Mouse (Mus musculus): ENCODE results near the gene Cc2d2b. TPM values are rescaled to one million over a fixed set of nuclear protein-coding genes. Genes with fewer than 3 reads are reported as not detected.

The Cc2d2b gene
- under 1 TPM in 1 of 2 experiments, not detected in 1; 0.45 TPM for total RNA-seq (2021)
- long read RNA-seq, experiment 1, result 0 reads
- long read RNA-seq, experiment 2, result 0 reads

DNA sequence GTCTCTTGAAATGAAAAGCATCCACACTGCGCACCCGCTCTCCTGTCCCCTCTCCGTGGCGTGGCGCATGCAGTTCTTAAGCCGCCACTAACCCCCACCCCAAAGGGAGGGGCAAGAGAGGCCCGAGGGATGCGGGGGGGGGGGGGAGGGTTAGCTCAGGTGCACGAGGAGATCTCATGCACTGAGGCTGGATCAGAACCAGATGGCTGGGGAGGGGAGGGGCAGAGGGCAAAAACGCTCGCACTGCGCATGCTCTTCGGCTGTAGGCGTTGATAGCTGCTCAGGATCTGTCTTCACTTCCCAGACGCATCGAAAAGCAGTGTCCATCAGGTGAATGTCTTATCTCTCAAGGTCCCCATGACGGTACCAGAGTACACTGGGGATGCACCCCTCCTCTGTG lies at the start of gene Cc2d2b:
Gene Cc2d2b (plus strand): TSS at position 195 of the 400 bp plus-strand sequence.
- no peak for DNase-seq (ENCODE audit: low spot score in 2 of 2)

DNA sequence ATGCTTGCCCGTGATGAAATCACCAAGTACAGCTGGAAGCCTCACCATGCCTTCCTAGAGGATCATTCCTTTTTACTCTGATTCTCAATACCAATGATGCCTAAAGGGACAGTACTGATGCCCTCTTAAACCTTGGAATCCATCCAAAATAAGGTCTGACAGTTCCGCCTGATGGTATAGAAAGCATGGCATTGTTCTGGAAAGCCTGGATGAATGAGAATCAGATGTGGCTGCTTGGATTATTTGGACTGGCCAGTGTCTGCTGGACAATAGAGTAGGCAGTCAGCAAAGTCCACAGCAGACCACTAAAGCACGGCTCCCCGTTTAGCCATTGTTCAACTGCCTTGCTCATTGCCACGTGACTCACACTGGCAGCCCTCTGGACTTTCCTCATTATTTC lies 48.7 kb upstream of the Cc2d2b start:
- no peak for DNase-seq (ENCODE audit: low spot score in 2 of 2)

DNA sequence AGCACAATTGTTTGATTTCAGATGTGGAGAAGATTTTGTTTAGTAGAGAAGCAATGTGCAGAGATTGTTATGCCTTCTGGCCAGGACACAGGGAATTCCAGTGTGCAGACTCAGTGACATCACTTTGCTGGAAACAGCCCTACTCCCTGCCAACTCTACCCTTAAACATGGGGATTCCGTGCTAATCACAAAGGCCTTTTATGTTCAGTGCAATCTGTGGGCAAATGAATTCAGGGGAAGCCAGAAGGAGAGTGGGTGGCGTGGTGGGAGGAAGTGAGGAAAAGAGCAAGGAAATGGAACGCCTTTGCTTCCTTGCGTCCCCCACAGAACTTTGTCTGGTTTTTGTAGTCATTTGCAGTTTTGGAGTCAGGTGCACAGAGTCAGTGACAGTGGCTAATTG lies 46.1 kb upstream of the Cc2d2b start:
- no peak for DNase-seq (ENCODE audit: low spot score in 2 of 2)

DNA sequence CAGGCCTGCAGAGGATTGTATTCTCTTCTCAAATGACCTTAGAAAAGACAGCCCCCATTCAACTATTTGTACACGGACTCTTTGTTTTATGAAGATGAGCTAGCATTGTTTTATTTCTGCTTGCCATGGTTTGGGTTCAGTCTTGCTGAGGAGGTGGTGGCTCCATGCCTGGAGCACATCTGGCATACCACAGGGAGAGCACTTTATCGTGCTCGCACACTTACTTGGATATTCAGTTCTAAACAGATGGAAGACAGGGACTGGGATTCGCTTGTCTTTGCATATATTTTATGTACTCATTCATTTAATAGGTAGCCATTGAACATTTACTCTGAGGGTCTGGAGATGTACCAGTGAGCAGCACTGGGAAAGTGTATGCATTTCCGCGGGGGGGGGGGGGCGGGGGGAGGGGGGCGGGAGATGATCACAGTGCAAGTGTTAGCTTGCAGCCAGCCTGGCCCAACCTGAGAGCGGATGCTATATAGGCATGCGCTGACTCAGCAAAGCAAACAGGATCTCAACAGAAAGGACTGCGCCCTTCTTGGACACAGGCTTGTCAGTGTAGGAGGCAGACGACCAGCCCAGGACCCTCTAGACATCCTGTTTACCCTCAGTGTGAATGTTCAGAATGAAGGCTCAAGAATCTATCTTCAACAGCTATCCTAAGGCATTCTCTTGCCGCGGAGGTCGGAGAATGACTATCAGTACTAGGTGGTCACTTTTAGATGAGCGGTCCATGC lies 35.5 kb upstream of the Cc2d2b start:
- no peak for DNase-seq (ENCODE audit: low spot score in 2 of 2)

DNA sequence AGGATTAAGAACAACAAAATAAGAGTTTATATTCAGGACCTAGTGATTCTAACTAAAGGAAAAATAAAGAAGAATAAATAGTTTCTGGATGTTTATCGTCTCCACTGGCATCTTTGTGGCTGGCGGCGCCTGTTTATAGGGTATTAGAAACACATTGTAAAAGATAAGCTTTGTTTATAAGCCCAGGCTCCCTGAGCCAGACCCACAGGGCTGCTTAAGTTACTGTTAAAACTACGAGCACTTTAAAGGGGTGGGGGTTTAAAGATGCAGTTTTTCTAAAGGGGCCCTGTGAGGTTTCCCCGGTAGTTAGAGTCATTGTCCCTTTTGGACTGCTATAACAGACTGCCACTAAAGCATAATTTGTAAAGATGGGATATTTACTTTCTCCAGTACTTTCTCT lies 33.9 kb upstream of the Cc2d2b start:
- no peak for DNase-seq (ENCODE audit: low spot score in 2 of 2)

DNA sequence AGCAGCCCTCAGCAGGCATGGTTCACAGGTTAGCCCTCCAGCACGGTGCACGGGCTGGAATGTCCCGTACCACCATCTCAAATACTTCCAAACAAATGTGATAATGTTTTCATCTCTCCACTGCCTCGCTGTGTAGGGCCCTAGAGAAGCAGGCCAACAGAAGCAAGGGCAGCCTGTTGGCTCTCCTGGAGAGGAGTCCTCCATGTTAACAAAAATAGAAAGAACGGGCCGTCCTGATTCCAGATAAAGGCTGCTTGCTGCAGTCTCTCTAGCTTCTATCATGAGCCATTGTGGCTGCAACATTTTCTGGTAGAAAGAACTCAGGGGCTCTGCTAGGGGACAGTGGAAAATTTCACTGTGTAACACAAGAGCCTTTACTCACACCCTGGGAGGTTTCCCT lies 31.6 kb upstream of the Cc2d2b start:
- DNase-seq (ENCODE audit: low spot score in 2 of 2), result no peak

DNA sequence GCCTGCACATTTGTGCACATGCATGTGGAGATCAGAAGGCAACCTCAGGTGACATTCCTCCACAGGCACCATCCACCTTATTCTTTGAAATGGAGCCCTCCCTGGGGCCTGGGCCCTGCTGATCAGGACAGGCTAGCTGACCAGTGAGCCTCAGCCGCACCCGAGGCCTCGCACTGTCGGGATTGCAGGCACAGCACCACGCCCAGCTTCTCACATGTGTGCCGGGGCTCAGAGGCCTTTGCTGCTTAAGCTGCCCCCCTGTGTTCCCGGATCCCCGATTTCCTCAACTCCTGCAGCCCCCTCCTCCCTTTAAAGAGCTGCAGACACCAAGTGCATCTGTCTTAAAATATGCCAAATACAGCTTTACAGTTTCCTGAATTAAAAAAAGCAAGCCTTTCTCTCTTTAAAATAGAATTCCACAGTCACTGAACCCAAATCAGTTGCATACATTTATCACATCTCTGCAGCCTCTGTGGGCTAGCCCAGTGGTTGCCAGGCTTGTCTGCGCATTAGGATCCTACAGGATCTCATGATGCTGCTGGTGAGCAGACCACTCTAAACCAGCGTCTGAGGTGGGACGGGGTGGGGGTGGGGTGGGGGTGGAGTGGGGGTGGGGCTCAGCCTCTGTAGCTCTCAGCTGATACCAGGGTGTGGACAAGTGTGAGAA lies 29.0 kb upstream of the Cc2d2b start:
- DNase-seq (ENCODE audit: low spot score in 2 of 2), result no peak

DNA sequence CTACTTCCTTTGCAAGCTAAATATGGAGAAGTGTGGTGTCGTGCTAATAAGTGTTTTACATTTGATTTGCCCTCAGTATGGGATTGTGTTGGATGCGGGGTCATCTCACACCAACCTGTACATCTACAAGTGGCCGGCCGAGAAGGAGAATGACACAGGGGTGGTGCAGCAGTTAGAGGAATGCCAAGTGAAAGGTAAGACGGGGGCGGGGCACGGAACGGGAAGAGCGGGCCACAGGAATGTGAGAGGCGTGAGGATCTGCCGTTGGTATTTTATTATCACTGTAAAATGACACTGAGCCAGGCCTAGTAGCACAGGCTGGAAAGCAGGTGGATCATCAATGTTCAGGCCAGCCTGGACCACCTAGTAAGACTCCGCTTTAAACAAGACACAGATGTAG lies 28.2 kb upstream of the Cc2d2b start:
- DNase-seq (ENCODE audit: low spot score in 2 of 2), result no peak

DNA sequence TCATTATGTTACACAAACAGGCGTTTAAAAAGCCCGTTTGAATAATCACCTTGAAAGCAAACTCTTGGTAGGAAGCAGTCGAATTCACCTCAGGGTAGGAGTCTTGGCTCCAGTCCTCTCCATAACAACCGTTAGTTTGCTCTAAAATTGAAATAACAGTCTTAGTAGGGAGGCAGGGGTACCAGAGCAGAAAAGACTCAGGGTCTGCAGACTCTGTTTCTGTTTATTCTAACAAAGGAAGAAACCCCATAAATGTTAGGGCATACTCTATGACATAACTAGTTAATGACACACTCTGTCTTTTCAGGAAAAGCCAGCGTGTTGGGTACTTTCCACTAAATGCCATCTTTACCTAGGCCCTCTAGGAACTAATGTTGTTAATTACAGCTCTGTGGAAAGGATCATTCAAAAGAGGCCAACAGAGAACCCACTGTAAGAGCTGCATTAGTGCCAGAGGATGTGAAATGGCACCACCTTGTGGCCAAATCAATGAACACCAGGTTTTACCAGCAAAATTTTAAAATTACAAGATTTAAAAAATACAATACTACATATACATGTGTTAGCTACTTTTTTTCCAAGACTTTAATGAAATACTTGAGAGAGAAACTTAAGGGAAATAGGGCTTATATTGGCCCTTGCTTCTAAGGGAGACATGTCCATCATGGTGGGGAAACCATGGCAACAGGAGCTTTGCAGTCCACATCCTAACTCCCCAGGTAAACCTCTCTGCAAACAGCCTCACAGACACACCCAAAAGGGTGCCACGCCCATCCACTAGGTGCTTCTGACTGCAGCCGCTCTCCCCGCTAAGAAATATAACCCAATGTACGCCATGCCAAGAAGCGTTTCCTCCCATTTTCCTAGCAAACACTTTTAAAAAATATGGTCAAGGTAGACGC lies 26.2 kb upstream of the Cc2d2b start:
- peak; percentile 21 to 45 for DNase-seq (ENCODE audit: low spot score in 2 of 2)

DNA sequence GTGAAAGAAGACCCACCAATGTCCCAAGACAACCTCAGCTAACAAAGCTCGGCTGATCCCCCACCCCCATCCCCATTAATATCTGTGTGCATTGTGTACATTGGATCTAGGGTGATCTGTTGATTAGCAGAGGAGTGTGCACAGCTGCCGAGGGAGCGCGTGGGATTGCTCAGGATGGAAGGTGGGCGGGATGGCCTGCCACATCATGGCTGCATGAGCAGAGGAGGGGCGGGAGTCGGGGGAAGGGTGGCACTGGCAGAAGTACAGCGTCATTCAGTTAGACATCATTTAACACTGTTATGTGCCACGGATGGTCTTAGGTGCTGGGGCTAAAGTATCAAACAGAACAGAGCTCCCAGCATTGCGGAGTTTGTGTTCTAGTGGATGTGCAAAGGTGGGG lies 25.0 kb upstream of the Cc2d2b start:
- no peak for DNase-seq (ENCODE audit: low spot score in 2 of 2)

DNA sequence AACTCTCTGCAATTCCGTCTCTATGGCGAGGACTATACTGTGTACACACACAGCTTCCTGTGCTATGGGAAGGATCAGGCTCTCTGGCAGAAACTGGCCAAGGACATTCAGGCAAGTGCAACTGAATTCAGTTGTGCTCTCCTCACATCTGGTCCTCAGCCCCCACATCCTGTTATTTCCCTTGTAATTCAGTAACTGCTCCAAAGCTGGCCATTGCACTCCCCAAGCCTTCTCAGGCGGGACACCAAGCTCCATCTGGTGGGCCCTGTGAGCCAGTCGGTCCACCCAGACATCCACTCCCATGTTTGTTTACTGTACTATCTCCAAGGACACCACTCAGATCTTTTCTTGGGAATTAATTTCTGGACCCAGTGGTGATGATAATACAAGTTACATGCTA lies 22.4 kb upstream of the Cc2d2b start:
- no peak for DNase-seq (ENCODE audit: low spot score in 2 of 2)

DNA sequence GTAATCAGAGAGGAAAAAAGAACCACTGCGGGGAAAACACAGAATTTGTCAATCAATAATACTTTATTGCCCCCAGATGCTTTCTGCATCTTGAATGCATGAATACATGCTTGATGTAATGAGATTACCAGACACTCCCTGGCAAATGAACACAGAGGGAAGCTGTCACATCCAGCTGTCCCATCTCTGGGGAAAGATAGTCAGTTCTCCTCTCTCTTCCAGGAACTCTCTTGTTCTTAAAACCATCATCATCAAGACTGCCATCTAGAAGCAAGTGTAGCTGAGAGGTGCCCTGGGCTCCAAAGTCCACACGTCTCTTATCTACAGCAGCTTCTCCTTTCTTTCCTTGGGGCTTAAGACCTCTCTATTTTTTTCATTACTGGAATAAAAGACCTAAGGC lies 21.9 kb upstream of the Cc2d2b start:
- no peak for DNase-seq (ENCODE audit: low spot score in 2 of 2)

DNA sequence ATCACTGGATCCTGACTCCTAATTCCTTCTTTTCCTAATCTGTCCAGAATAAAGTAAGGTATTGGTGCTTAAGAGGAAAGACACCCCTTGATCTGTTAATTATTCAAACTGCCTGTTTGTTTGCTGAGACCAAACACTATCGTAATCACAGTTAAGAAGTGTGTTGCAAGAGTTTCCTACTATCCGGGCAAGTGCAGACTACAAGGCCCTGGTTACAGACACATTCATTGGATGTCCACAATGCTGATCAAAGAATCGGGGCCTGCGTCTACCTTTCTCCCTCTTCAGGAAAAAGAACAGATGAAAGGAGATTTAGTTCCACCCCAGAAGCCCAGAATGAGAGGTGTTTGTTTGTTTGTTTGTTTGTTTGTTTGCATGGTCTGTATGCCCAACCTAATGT lies 20.3 kb upstream of the Cc2d2b start:
- DNase-seq (ENCODE audit: low spot score in 2 of 2), result no peak

DNA sequence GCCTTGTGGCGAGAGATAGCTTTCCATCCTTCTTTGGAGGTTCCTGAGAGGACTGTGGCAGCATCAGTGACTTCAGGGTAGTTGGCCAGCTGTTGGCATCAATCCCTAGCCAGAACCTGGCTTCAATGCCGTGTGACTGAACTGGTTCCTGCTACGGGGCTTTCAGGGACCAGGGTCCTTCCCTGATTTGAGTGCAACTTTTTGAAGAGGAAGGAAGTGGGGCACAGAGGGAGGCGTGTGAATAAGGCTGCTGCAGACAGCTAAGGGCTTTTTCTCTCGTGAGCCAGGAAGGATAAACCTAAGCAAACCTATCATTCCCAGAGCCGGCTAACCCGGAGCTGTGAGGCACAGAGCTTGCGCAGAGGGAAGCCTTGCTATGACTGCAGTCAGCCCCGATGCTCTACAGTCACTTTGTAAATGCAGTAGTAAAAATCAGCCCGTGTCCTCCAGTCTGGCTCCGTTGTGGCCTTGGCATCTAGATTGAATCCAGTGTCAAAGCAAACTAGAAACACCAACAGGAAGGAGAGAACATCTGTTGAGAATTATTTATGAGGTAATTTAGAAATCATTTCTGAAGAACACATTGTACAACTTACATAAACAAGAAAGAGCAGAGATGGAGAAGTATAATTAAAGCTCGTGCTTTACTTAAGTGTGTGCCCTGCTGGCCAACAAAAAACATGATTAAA lies 19.7 kb upstream of the Cc2d2b start:
- no peak for DNase-seq (ENCODE audit: low spot score in 2 of 2)

DNA sequence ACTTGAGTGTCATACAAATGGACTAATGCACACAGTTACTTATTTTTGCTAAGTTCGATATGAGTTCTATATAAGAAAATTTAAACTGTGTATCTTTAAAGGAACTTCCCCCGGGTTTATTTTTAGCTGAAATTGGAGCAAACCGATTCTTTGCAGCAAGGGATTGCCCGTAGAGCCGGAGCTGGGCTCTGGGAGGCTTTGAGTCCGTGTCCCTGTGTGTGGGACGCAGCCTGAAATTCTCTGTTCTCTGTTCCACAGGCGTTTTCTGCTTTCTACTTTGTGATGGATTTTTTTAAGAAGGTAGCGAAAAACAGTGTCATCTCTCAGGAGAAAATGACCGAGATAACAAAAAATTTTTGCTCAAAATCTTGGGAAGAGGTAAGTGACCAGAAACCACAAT lies 15.1 kb upstream of the Cc2d2b start:
- DNase-seq (ENCODE audit: low spot score in 2 of 2), result no peak

DNA sequence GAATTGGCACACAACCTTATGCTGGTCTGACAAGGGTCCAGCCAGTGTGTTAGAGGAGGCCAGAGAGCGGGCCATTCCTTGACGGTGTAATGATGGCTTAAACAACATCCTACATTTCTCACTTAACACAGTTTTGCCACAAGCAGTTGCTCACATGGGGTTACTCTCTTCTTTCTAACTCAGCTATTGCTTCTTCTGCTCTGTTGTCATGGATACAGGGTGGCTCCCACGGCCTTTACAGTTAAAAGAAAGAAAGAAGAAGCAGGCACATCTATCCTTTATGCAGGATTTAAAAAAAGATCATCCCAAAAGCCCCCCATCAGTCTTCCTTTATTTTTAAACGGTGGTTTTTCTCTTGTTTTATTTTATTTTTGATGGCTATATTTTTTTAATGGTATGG lies 14.7 kb upstream of the Cc2d2b start:
- DNase-seq (ENCODE audit: low spot score in 2 of 2), result no peak

DNA sequence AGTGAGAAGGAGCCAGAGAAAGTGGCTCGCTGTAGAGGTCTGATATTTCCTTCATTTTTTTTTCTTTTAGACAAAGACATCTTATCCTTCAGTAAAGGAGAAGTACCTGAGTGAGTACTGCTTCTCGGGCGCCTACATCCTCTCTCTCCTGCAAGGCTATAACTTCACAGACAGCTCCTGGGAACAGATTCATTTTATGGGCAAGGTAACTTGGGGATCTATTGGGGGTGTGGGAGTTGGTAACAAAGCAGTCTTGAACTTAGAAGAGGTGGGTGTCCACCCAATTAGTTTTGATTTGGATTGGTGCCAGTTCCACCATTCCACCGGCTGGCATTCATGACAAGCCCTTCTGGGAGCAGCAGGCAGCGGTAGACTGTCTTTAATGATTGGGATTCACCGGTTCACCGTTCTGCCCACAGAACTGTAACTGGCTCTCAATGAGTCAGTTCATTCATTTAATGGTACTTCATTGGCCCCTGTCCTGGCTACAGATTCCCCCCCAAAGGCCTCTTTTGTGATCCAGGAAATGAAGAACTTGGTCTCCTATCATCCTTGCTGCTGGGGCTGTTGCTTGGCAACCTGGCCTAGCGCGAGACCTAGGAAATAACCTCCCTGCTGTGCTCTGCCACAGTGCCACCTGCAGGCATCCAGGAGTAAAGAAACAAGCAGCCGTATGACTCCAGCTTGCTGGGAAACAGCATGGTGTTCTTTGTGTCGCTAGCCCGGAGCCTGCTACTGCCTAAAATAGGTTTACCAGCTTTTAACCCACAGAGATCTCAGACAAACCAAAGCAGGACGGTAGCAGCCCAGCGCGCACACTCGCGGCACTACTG lies 11.7 kb upstream of the Cc2d2b start:
- peak; percentile 39 to 50 for DNase-seq (ENCODE audit: low spot score in 2 of 2)

DNA sequence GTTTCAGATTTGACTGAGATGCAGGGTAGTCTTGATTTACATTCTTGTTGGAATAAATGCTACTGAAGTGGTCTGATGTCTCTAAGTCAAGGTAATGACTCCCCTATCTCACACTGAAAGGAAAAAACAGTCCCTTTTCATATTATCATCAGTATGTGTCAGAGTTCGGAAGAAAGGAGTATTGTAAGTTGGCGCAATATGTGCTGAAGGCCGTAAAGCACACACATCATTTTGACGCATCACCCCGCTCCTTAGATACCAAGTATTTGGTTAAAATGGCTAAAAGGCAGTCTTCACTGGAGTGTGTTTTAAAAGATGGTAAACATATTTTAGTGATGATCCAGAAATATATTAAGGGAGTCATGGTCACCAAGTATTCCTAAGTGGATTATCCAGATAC lies 10.9 kb upstream of the Cc2d2b start:
- DNase-seq (ENCODE audit: low spot score in 2 of 2), result no peak

DNA sequence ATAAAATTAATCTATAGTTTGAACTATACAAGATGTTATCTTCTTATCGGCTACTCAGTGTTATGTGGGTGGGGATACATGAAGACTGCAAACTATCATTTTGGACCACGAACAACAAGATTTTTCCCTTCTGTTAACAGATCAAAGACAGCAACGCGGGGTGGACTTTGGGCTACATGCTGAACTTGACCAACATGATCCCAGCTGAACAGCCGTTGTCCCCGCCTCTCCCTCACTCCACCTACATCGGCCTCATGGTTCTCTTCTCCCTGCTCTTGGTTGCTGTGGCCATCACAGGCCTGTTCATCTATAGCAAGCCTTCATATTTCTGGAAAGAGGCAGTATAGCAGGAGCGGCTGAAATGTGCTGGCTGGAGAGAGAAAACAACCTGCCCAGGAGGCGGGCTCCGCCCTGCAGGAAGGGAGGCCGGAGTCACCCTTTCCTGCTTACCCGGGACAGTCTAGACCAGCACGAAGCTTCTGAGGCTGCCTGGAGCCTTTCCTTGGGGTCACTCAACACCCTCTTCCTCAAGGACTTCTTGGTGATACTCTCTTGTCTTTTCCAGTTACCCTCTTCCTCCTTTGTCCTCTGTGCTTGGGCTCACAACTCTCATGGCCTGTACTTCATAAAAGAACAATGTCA lies 9.7 kb upstream of the Cc2d2b start:
- DNase-seq (ENCODE audit: low spot score in 2 of 2), result no peak

DNA sequence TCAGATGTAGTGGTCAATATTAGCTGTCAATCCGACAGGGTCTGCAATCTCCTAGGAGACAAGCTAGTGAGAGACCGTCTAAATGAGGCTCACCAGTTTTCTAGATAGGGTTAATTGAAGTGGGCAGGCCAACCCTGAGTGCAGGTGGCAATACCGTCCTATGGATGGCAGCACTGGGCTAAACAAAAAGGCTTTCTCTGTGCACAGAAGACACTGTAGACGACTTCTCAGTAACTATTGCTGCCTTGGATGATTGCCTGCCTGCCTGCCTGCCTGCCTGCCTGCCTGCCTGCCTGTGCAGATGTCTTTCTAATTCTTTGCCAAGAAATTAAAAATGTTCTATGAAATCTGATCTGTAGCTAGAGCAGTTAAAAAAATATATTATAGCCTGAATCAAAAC lies 1.9 kb upstream of the Cc2d2b start:
- DNase-seq (ENCODE audit: low spot score in 2 of 2), result no peak
